Mouse (Mus musculus) testis, adult 2 months (tissue): ENCODE measurements around the gene Thnsl2.

ENCODE experiments used
- CTCF ChIP-seq: fragments of 200-500 bp; IDR thresholded peaks from 2 replicates; pipeline ENCODE4 v1.5.1; 2012; ENCODE audit warnings: low read depth, mild to moderate bottlenecking, inconsistent platforms, low read length, moderate library complexity; ENCODE audit not compliant: control insufficient read depth, insufficient read depth, insufficient replicate concordance
- POLR2A ChIP-seq: fragments of 200-500 bp; IDR thresholded peaks from 2 replicates; pipeline ENCODE4 v1.6.1; 2012; ENCODE audit warnings: low read depth, mild to moderate bottlenecking, inconsistent platforms, low read length, moderate library complexity; ENCODE audit not compliant: control insufficient read depth

DNA sequence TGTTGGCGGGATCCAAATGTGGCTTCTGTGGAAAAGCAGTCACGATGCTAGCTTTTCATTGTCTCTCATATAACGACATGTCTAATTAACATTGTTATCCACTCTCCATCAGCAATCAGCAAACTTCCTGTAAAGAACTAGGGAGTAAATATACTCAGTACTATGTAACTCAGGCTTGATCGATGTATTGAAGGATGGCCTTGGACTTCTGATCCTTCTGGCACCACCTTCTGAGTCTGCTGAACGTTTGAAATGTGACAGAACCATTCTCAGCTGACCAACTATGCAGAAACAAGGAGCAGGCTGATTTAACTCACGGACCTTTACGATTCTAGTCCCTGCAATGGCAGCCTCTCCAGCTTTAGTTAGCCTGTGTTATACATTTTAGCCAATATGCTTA, 17.1 kb upstream of the Thnsl2 start:
- TF ChIP-seq POLR2A (no peak), CTCF (no peak)
